Mouse (Mus musculus) CH12.LX (cell line): ENCODE data around the gene Rab5a.

Source experiments
- CHD2 ChIP-seq: IDR thresholded peaks from 2 replicates; pipeline ENCODE4 v1.6.1; 2011; ENCODE audit warnings: low read length, improper control_type of control experiment
- CTCF ChIP-seq, 2 experiments: IDR thresholded peaks in 1 of 2; conservative IDR thresholded peaks in 1 of 2; 2 replicates each; pipeline ENCODE4 v1.5.1; 2011 to 2012; ENCODE audit warnings: low read depth in 2 of 2, low read length in 2 of 2, improper control_type of control experiment in 1 of 2, inconsistent platforms in 1 of 2, mild to moderate bottlenecking in 1 of 2, moderate library complexity in 1 of 2
- ZC3H11A ChIP-seq: IDR thresholded peaks from 2 replicates; pipeline ENCODE4 v1.6.1; 2012; ENCODE audit warnings: low read depth, mild to moderate bottlenecking, inconsistent platforms, low read length, improper control_type of control experiment

- TF ChIP-seq CTCF (conservative IDR thresholded peaks at IDR 0.05 in 1 of 2, IDR thresholded peaks at IDR 0.05 in 1 of 2; ENCODE audit: low read depth in 2 of 2, low read length in 2 of 2): no peak
- no peak for TF ChIP-seq CHD2
- TF ChIP-seq ZC3H11A: no peak
Observed at GRCm38 (mm10) chr17:53554813-53555212, 75.8 kb downstream of the Rab5a start.
